Mouse (Mus musculus) small intestine, adult 2 months (tissue): ENCODE results near the gene Dpp4.

Experiments
- CTCF ChIP-seq: fragments of 200-500 bp; IDR thresholded peaks from 2 replicates; pipeline ENCODE4 v1.5.1; 2012; ENCODE audit warnings: low read depth, mild to moderate bottlenecking, control low read depth, inconsistent platforms, low read length, moderate library complexity, mixed read lengths; ENCODE audit not compliant: insufficient replicate concordance, insufficient read length; ENCODE audit errors: extremely low read depth
- POLR2A ChIP-seq: fragments of 200-500 bp; IDR thresholded peaks from 2 replicates; pipeline ENCODE4 v1.6.1; 2012; ENCODE audit warnings: low read depth, mild to moderate bottlenecking, control low read depth, inconsistent platforms, low read length, moderate library complexity

- TF ChIP-seq CTCF = no peak
- TF ChIP-seq POLR2A = no peak
Measured at GRCm38 (mm10) chr2:62403556-62404135, 8.4 kb downstream of the Dpp4 start.
